Mouse (Mus musculus): Measurements from ENCODE around the gene Atxn1.
A peak's percentile ranks its signal among the peaks of the same experiment; 100 is the strongest.

Atxn1 gene

DNA sequence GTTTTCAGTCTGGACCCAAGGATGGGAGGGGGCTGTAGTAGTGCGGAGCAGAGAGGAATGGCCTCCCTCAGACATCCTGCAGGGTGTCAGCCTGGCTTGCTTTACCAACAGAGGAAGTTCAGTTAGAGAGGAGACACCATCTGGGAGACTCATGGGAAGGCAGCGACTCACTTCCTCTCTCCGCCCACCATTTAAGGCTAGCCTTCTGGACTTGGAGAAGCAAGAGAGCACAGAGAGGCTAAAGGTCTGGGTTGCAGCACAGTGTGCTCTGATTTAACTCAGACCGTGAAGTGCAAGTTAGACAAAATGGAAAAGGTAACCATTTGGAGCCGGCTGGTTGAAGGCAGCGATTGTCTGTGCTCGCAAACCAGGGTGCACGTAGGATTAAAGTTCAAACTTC lies 452.3 kb downstream of the Atxn1 start:
- peak; percentile 96 for DNase-seq

DNA sequence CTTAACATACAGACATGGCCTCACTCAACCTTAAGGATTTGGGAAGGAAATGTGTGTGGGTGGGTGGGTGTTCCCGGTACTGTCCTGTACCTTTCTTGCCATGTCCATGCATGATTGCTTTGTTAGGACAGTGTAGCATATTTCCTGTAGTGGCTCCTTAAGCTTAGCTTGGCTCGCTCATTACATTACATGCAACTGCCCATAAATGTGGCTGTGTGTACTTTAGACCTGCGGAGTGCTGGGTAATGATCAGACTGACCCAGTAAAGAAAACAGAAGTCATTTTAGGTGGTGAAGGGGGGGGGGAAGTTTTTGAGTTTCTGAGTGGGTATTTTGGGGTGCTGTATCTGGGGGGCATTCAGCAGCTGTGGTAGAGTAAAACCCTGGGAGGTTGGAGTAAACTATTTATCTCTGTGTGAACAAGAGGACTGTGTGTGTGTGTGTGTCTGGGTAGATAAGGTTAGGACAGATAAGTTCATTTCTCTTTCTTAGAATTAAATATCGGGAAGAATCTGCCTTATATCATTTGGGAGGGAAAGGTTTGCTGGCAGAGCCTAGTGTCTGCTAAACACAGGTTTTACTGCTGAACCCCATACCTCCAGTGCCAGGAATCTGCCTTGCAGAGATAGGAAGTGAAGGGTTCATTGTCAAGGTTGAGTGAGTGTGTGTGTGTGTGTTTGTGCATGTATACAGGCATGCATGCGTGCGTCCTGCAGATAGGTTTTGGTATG lies 452.9 kb downstream of the Atxn1 start:
- DNase-seq: peak; percentile 68

DNA sequence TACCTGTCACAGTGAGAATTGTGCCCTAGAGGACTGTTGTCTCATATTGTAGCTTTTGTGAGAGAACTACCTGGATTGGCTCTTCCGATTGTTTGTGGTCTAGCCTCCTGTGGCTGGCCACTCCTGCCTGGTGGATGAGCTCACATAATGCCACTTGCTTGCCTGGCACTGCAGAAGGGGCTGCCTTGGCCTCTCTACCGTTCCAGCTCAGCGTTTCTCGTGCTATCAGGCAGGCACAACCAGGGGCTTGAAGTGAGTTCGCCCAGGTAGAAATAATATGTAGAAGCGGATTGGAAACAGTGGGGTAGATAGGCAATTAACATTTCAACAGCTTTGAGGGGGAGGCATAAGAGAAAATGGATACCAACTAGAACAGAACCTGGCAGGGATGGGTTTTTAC lies 455.4 kb downstream of the Atxn1 start:
- peak; percentile 85 for DNase-seq

DNA sequence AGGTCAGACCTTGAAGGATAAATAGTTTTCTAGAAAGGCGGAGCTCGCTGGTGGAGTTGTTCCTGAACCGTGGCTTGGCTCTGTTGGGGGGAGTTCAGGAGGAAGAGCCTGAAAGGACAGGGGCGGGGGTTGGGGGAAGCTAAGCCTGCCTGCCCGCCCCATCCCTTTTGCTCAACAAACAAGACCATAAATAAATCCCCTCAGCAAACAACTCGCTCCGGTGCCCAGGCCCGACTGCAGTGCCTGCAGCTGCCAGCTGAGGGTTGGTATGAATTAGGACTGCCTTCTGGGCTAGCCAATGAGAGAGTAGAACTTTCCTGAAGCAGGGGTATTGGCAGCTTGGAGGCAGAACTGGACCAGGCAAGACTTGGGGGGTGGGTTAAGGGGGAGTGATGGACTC lies 456.3 kb downstream of the Atxn1 start:
- peak; percentile 99 for DNase-seq

DNA sequence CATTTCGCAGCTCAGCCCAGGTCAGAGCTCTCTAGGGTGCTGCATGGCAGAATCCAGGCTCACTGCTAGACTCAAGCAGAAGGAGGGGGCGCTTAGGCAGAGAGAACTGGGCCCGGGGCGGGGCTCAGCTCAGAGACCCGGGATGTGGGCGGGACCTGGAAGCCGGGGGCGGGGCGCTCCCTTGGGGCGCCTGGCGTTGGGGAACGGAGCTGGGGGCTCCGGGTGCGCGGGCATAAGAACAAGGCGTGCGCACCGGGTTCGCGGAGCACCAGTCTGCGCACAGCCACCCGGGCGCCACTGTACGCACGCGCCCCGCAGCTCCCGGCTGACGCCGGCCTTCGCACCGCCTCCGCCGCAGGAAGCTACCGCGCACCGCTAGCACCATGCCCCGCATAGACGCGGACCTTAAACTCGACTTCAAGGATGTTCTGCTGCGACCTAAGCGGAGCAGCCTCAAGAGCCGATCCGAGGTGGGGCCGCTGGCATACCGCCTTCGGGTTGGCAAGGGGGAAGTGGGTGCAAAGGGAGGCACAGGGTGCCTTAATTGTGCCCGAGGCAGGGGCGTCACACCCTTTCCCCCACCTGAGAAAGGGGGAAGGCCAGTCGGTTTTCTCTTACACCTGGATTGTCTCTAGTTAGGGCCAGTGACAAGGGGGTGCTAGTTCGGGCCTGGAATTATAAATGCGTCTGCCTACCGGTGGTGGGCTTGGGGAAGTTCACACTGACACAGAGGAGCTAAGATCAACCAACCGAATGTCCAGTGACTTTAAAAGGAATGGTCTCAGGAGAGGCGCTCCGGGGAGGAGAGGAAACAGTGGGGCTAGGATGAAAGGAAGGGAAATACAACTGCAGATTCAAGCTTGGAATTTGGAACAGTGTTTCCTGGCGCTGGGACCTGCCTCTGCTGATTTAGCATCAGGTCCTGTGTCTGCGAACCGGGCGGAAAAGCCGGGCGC lies 457.3 kb downstream of the Atxn1 start, which contains the start of gene Gmpr:
TSS of gene Gmpr (plus strand) at position 171 of the 956 bp plus-strand sequence.
- peak; percentile 97 for DNase-seq

DNA sequence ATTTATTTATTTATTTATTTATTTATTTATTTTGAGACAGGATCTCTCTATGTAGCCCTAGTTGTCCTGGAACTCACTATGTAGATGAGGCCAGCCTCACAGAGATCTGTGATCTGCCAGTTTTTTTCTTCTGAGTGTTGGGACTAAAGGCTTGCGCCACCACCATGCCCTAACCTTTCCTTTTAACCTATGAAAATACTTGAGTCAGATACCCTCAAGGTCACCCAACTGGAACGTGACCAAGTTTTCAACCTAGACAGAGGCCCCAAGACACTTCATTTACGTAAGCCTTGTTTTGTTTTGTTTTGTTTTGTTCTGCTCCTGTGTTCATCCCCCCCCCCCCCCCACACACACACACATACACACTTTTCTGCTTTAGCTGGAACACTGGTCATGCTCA lies 459.3 kb downstream of the Atxn1 start:
- DNase-seq: peak; percentile 75

DNA sequence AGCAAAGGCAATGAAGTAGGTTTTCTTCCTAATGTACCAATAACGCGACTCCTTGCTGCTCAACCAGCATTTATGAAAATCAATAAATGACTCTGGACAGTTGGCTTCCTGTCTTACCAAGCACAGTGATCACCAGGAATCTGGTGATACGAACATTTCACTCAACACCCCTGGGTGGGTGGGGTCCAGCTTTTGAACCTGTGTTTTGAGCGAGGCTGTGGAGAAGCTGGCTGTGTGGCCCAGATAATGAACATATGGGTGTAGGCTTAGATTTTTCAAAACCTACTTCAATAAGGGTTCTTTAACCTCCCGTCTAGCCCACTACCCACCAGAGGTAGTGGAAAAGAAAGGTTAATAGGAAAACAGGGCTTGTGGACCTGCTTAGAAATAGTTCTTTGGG lies 462.0 kb downstream of the Atxn1 start:
- DNase-seq: peak; percentile 70

DNA sequence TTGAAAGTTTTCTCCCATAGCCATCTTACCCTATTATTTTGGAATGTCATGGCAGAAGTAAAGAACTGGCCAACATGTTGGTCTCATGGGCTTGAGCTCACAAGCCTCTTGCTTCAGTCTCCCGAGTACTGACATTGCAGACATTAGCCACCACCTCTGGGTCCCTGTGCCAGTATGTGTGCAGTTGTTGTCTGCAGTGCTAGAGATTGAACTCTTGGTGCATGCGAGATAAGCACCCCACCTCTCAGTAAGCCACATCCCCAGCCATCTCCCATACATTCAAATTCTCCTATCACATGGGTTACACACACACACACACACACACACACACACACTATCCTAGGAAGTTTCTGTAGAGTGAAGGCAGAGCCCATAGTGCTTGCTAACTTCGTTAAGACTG lies 464.9 kb downstream of the Atxn1 start:
- DNase-seq: peak; percentile 73
